Mouse (Mus musculus) kidney, adult 2 months (tissue): ENCODE data around the gene Ppp4r3a.

Source experiments
- CTCF ChIP-seq: fragments of 200-500 bp; conservative IDR thresholded peaks from 2 replicates; pipeline ENCODE4 v1.5.1; 2011; ENCODE audit warnings: low read depth, mild to moderate bottlenecking, control low read depth, low read length, moderate library complexity, mixed read lengths; ENCODE audit not compliant: insufficient read depth, insufficient read length
- POLR2A ChIP-seq: fragments of 200-500 bp; IDR thresholded peaks from one replicate; pipeline ENCODE4 v1.6.1; 2011; ENCODE audit warnings: low read depth, low read length, control low read depth

DNA sequence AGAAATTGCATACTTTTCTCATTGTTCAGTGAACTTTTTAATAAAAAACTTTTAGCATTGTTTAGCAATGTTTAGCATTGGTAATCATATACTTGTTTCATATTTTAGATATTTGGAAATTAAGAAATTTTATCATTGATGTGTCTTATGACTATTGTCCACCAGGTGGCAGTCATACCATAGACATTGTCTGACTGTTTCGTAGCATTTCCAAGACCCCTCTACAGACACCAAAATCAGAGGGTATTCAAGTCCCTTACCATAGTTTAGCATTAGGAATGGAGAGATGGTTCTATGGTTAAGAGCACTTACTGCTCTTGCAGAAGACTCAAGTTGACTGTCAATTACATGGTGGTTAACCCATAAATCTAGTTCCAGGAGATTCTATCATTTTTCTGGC lies 39.5 kb upstream of the Ppp4r3a start:
- TF ChIP-seq POLR2A (no peak), CTCF (0 out of 2 replicates have a peak, but pooled peaks have one; percentile 9)
